Mouse (Mus musculus): ENCODE results near the gene Hoxa3. TPM values are rescaled to one million over a fixed set of nuclear protein-coding genes. Genes with fewer than 3 reads are reported as not detected.

Hoxa3 gene
- polyA plus RNA-seq, 1 experiment from 2014 or later, result 2.8 TPM

DNA sequence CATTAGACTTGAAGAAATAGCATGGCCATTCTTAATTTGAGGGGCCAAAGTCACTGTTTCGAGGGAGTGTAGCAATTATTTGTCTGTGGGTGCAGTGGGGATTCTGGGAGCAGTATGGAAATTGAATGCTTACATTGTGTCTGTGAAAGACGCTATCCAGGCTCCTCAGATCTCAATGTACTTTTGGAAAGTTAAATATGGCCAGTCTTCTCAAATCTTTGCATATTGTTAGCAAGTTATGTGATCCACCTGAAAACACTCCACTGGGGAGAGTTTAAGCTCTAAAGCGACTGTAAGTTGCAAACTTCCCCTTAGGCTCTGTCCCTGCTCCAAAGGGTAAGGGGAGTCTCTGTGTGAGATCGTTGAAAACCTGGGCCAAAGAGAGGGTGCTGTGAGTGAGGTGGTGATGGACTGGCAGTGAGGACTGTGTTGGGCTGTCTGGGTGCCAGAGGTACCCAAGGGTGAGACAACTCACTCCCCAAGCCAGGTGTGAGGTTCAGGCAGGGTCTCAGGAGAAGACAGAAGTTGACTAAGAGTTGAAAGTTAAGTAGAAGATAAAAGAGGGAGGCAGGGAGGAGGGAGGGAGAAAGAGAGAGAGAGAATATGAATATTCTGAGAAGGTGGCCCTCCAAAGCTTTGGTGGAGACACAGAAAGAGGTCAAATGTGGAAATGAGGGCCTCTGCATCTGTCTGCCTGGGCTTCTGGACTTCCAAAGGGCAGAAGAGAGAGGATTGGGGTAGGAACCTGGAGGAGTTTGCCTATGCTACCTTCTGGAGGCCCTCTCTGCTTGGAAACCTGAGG, 6.1 kb downstream of the Hoxa3 start:
- Histone ChIP-seq H3K36me3 (ENCODE audit: control insufficient read depth, insufficient read depth, low read length) (no peaks in the 10 kb centered on the region), H3K4me1 (ENCODE audit: control insufficient read depth, insufficient read depth, low read length) (0 out of 2 replicates have a peak, but pooled peaks cover 4% of the 10 kb centered on the region), H3K4me3 (ENCODE audit: low read depth, low read length) (no peak overlapping the region), H3K27me3 (replicated peaks; ENCODE audit: control insufficient read depth, insufficient read depth, low read length) (peaks cover 100% of the 10 kb centered on the region), H3K9ac (ENCODE audit: low read depth, low read length) (no peak overlapping the region), H3K27ac (replicated peaks; ENCODE audit: low read depth, low read length) (no peak overlapping the region), H3K4me2 (ENCODE audit: low read depth, low read length) (no peak overlapping the region), H3K9me3 (ENCODE audit: control insufficient read depth, low read length) (no peaks in the 10 kb centered on the region)
- WGBS, result 7% methylated on average over 4 of the region's 4 CpGs
- ATAC-seq (ENCODE audit: low read depth), result no peak
- DNase-seq (ENCODE audit: low spot score), result no peak

GRCm38 (mm10) chr6:52205638-52206621, 7.2 kb downstream of the Hoxa3 start:
- peaks cover 100% of the 10 kb centered on the region for H3K27me3 ChIP-seq (replicated peaks; ENCODE audit: control insufficient read depth, insufficient read depth, low read length)
- no peak overlapping the region for H3K9ac ChIP-seq (ENCODE audit: low read depth, low read length)
- H3K9me3 ChIP-seq (ENCODE audit: control insufficient read depth, low read length), result no peaks in the 10 kb centered on the region
- H3K27ac ChIP-seq (replicated peaks; ENCODE audit: low read depth, low read length), result no peak overlapping the region
- H3K4me1 ChIP-seq (ENCODE audit: control insufficient read depth, insufficient read depth, low read length), result 0 out of 2 replicates have a peak, but pooled peaks cover 4% of the 10 kb centered on the region
- H3K4me2 ChIP-seq (ENCODE audit: low read depth, low read length), result no peak overlapping the region; the same call in 1 of the 2 replicates
- DNase-seq (ENCODE audit: low spot score) (no peak), ATAC-seq (ENCODE audit: low read depth) (no peak)
- no peak overlapping the region for H3K4me3 ChIP-seq (ENCODE audit: low read depth, low read length)
- WGBS, result 2% methylated on average over 54 of the region's 55 CpGs
- H3K36me3 ChIP-seq (ENCODE audit: control insufficient read depth, insufficient read depth, low read length), result no peaks in the 10 kb centered on the region

- Histone ChIP-seq H3K4me1 (ENCODE audit: control insufficient read depth, insufficient read depth, low read length) (0 out of 2 replicates have a peak, but pooled peaks cover 4% of the 10 kb centered on the region), H3K4me2 (ENCODE audit: low read depth, low read length) (no peak overlapping the region)
- 6% methylated on average over 14 of the region's 14 CpGs for WGBS
Measured at GRCm38 (mm10) chr6:52205221-52205620, 7.9 kb downstream of the Hoxa3 start.

DNA sequence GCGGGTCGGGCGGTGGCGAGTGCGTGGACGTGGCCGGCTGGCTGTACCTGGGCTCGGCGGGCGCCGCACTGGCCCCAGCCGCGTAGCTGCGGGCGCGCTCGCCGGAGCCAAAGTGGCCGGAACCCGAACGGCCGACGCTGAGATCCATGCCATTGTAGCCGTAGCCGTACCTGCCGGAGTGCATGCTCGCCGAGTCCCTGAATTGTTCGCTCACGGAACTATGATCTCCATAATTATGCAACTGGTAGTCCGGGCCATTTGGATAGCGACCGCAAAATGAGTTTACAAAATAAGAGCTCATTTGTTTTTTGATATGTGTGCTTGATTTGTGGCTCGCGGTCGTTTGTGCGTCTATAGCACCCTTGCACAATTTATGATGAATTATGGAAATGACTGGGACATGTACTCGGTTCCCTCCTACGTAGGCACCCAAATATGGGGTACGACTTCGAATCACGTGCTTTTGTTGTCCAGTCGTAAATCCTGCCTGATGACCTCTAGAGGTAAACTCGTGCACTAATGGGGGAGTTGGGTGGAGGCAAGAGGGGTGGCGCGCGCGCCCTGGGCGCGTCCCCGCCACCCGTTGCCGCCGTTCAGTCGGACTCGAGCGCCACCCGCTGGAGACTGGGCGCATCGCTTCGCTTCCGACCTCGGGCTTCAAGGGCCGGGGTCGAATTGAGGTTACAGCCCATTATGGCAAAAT, 8.9 kb downstream of the Hoxa3 start, which contains the start of gene Hoxa5:
Gene Hoxa5, minus strand, starts transcription at position 538 of the 703 bp plus-strand sequence.
- under 1% methylated on average over 51 of the region's 65 CpGs for WGBS
- peaks cover 100% of the 10 kb centered on the region for H3K27me3 ChIP-seq (replicated peaks; ENCODE audit: control insufficient read depth, insufficient read depth, low read length)
- no peak within 1 kb of the TSS for H3K27ac ChIP-seq (replicated peaks; ENCODE audit: low read depth, low read length)
- peak within 1 kb of the TSS; percentile 31; the same call in 1 of the 2 replicates for H3K9ac ChIP-seq (ENCODE audit: low read depth, low read length)
- H3K4me1 ChIP-seq (ENCODE audit: control insufficient read depth, insufficient read depth, low read length), result 0 out of 2 replicates have a peak, but pooled peaks cover 4% of the 10 kb centered on the region
- no peaks in the 10 kb centered on the region for H3K36me3 ChIP-seq (ENCODE audit: control insufficient read depth, insufficient read depth, low read length)
- peak within 1 kb of the TSS; percentile 34 for H3K4me3 ChIP-seq (ENCODE audit: low read depth, low read length)
- DNase-seq (ENCODE audit: low spot score) (no peak), ATAC-seq (ENCODE audit: low read depth) (no peak)
- H3K4me2 ChIP-seq (ENCODE audit: low read depth, low read length), result peak within 1 kb of the TSS; percentile 47
- H3K9me3 ChIP-seq (ENCODE audit: control insufficient read depth, low read length), result no peaks in the 10 kb centered on the region

More at GRCm38 (mm10) chr6:52205221-52205620, 7.9 kb downstream of the Hoxa3 start:
- ATAC-seq (ENCODE audit: low read depth) (no peak), DNase-seq (ENCODE audit: low spot score) (no peak)
- H3K9me3 ChIP-seq (ENCODE audit: control insufficient read depth, low read length), result no peaks in the 10 kb centered on the region
- no peaks in the 10 kb centered on the region for H3K36me3 ChIP-seq (ENCODE audit: control insufficient read depth, insufficient read depth, low read length)
- no peak overlapping the region for H3K9ac ChIP-seq (ENCODE audit: low read depth, low read length)
- no peak overlapping the region for H3K27ac ChIP-seq (replicated peaks; ENCODE audit: low read depth, low read length)
- peaks cover 100% of the 10 kb centered on the region for H3K27me3 ChIP-seq (replicated peaks; ENCODE audit: control insufficient read depth, insufficient read depth, low read length)
- no peak overlapping the region for H3K4me3 ChIP-seq (ENCODE audit: low read depth, low read length)

DNA sequence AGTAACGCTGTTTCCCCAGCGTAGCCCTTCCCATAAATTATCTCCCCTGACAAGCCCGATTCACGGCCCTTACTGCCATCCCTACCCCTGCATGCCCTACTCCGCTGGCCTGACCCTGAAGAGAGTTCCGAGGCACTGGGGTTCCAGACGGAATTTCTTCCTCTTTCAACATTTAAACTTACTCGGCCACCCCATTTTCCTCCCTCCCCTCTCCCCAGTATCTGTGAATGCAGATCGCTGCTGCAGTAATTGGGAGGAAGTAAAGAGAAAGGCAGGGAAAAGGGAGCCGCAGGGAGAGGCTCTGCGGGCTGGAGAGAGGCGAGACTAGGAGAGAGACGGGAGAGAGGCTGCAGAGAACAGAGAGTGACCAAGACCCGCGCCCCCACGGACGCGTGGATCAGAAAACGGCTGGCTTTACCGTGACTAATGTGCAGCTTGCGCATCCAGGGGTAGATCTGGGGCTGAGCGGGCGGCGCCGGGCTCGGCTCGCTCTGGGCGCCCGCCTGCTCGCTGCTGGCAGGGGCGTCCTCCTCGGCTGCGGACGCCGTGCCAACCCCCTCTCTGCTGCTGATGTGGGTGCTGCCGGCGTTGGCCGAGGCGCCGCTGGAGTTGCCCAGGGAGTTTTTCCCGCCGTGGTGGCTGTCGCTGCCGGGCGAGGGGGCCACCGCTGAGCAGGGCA, 9.6 kb downstream of the Hoxa3 start:
- Histone ChIP-seq H3K9me3 (ENCODE audit: control insufficient read depth, low read length) (no peaks in the 10 kb centered on the region), H3K4me1 (ENCODE audit: control insufficient read depth, insufficient read depth, low read length) (0 out of 2 replicates have a peak, but pooled peaks cover 4% of the 10 kb centered on the region), H3K27me3 (replicated peaks; ENCODE audit: control insufficient read depth, insufficient read depth, low read length) (peaks cover 100% of the 10 kb centered on the region), H3K9ac (ENCODE audit: low read depth, low read length) (peak overlapping the region; percentile 31; the same call in 1 of the 2 replicates), H3K36me3 (ENCODE audit: control insufficient read depth, insufficient read depth, low read length) (no peaks in the 10 kb centered on the region), H3K27ac (replicated peaks; ENCODE audit: low read depth, low read length) (no peak overlapping the region), H3K4me3 (ENCODE audit: low read depth, low read length) (peak overlapping the region; percentile 34), H3K4me2 (ENCODE audit: low read depth, low read length) (peak overlapping the region; percentile 47)
- under 1% methylated on average over 28 of the region's 46 CpGs for WGBS
- DNase-seq (ENCODE audit: low spot score), result no peak
- ATAC-seq (ENCODE audit: low read depth), result 0 out of 2 replicates have a peak, but pooled peaks have one; percentile 37

DNA sequence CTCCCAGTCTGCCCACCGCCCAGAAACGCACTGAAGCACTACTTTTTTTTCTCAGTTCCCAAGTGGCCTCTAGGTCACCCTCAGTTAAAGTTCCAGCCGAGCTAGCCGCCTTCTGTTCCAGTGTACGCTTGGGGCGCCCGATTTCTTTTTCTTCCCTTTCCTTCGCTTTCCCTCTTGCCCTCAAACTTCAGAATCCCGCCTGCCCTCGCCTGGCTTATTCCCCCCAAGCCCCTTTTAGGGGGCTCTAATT, 10.1 kb downstream of the Hoxa3 start:
- Histone ChIP-seq H3K4me3 (ENCODE audit: low read depth, low read length) (peak overlapping the region; percentile 34), H3K27ac (replicated peaks; ENCODE audit: low read depth, low read length) (no peak overlapping the region), H3K4me1 (ENCODE audit: control insufficient read depth, insufficient read depth, low read length) (0 out of 2 replicates have a peak, but pooled peaks cover 4% of the 10 kb centered on the region), H3K9ac (ENCODE audit: low read depth, low read length) (no peak overlapping the region), H3K36me3 (ENCODE audit: control insufficient read depth, insufficient read depth, low read length) (no peaks in the 10 kb centered on the region), H3K4me2 (ENCODE audit: low read depth, low read length) (peak overlapping the region; percentile 47; the same call in 1 of the 2 replicates), H3K27me3 (replicated peaks; ENCODE audit: control insufficient read depth, insufficient read depth, low read length) (peaks cover 100% of the 10 kb centered on the region), H3K9me3 (ENCODE audit: control insufficient read depth, low read length) (no peaks in the 10 kb centered on the region)
- WGBS, result 1% methylated on average over 10 of the region's 10 CpGs
- DNase-seq (ENCODE audit: low spot score) (no peak), ATAC-seq (ENCODE audit: low read depth) (no peak)

DNA sequence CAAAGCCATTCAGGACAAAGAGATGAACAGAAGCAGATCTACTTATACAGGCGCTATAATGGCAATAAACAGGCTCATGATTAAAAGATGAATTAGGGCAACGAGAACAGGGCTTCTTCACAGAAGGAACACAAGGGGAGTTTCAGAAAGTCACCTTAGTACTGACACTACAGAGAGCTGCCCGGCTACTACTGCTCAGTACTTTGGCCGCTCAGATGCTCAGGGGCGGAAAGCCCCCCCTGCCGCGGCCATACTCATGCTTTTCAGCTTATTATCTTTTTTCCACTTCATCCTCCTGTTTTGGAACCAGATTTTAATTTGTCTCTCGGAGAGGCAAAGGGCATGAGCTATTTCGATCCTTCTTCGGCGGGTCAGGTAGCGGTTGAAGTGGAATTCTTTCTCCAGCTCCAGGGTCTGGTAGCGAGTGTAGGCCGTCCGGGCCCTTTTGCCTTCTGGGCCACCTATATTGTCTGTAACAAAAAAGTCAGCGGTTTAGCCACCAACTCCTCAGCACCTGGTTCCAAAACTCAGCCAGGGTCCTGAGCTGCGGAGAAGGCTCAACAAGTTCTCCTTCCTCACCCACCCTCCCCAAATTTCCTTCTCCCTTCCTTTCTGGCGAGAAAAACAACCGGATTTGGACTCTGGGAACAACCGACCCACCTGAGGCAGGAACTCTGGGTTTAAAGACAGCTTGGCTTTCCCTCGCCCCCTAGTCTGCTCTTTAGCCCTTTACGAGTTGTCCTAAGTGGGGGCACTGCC, 10.6 kb downstream of the Hoxa3 start:
- H3K27ac ChIP-seq (replicated peaks; ENCODE audit: low read depth, low read length), result no peak overlapping the region
- peak overlapping the region; percentile 34; the same call in 1 of the 2 replicates for H3K4me3 ChIP-seq (ENCODE audit: low read depth, low read length)
- DNase-seq (ENCODE audit: low spot score) (no peak), ATAC-seq (ENCODE audit: low read depth) (no peak)
- 0 out of 2 replicates have a peak, but pooled peaks cover 4% of the 10 kb centered on the region for H3K4me1 ChIP-seq (ENCODE audit: control insufficient read depth, insufficient read depth, low read length)
- H3K4me2 ChIP-seq (ENCODE audit: low read depth, low read length), result peak overlapping the region; percentile 47; the same call in 1 of the 2 replicates
- H3K9ac ChIP-seq (ENCODE audit: low read depth, low read length), result no peak overlapping the region
- WGBS, result 4% methylated on average over 22 of the region's 22 CpGs
- no peaks in the 10 kb centered on the region for H3K36me3 ChIP-seq (ENCODE audit: control insufficient read depth, insufficient read depth, low read length)
- no peaks in the 10 kb centered on the region for H3K9me3 ChIP-seq (ENCODE audit: control insufficient read depth, low read length)
- H3K27me3 ChIP-seq (replicated peaks; ENCODE audit: control insufficient read depth, insufficient read depth, low read length), result peaks cover 100% of the 10 kb centered on the region
